ENCODE assay signal across 25 mouse cellular contexts in genomic region chr10:112607642-112608041, GRCm38 (mm10).
DNase-seq lines count a peak whose midpoint lies in the region; ATAC-seq lines count a peak whose summit lies in the region.
"Had no signal": no experiment of that assay in that cellular context is flagged by ENCODE, and none has a peak within 500 bp of the region (broad histone marks: within the 10 kb centered on the region; RNA-seq: fewer than 3 reads in every experiment).

No protein-coding gene starts in this region.

- no peaks in the 10 kb centered on the region for H3K4me1 ChIP-seq in forebrain, embryonic 14.5 days (ENCODE audit: control insufficient read depth, insufficient read depth, low read length)
- H3K4me1 ChIP-seq in forebrain, embryonic 10.5 days = no peaks in the 10 kb centered on the region
- no peaks in the 10 kb centered on the region for H3K4me1 ChIP-seq in midbrain, embryonic 14.5 days (ENCODE audit: control insufficient read depth, insufficient read depth, low read length)
- H3K4me1 ChIP-seq in midbrain, embryonic 15.5 days = no peaks in the 10 kb centered on the region
- no peaks in the 10 kb centered on the region for H3K4me1 ChIP-seq in neural tube, embryonic 14.5 days (ENCODE audit: control insufficient read depth, insufficient read depth, low read length)
- H3K4me1 ChIP-seq: embryonic facial prominence, embryonic 10.5 days; embryonic facial prominence, embryonic 12.5 days; forebrain, embryonic 12.5 days; forebrain, embryonic 15.5 days had no signal

- no peaks in the 10 kb centered on the region for H3K36me3 ChIP-seq in forebrain, embryonic 14.5 days (ENCODE audit: control insufficient read depth, insufficient read depth, low read length)
- no peaks in the 10 kb centered on the region for H3K36me3 ChIP-seq in forebrain, embryonic 10.5 days (replicated peaks)
- no peaks in the 10 kb centered on the region for H3K36me3 ChIP-seq in midbrain, embryonic 14.5 days (ENCODE audit: control insufficient read depth, insufficient read depth, low read length)
- no peaks in the 10 kb centered on the region for H3K36me3 ChIP-seq in midbrain, embryonic 15.5 days (replicated peaks)
- no peaks in the 10 kb centered on the region for H3K36me3 ChIP-seq in neural tube, embryonic 14.5 days (ENCODE audit: control insufficient read depth, insufficient read depth, low read length)
- H3K36me3 ChIP-seq: embryonic facial prominence, embryonic 10.5 days; embryonic facial prominence, embryonic 12.5 days; forebrain, embryonic 12.5 days; forebrain, embryonic 15.5 days; G1E had no signal

- no peaks in the 10 kb centered on the region for H3K9me3 ChIP-seq in forebrain, embryonic 14.5 days (replicated peaks; ENCODE audit: control insufficient read depth, low read length)
- no peaks in the 10 kb centered on the region for H3K9me3 ChIP-seq in forebrain, embryonic 10.5 days
- H3K9me3 ChIP-seq in midbrain, embryonic 14.5 days (ENCODE audit: control insufficient read depth, low read length) = no peaks in the 10 kb centered on the region
- no peaks in the 10 kb centered on the region for H3K9me3 ChIP-seq in midbrain, embryonic 15.5 days
- H3K9me3 ChIP-seq in neural tube, embryonic 14.5 days (ENCODE audit: control insufficient read depth, low read length) = no peaks in the 10 kb centered on the region
- H3K9me3 ChIP-seq: embryonic facial prominence, embryonic 10.5 days; embryonic facial prominence, embryonic 12.5 days; forebrain, embryonic 12.5 days; forebrain, embryonic 15.5 days had no signal

- DNase-seq in forebrain, embryonic 14.5 days (ENCODE audit: low spot score) = peak; percentile 13
- DNase-seq in forebrain, embryonic 10.5 days (ENCODE audit: extremely low spot score, low spot score) = no peak
- peak; percentile 6 for DNase-seq in midbrain, embryonic 14.5 days
- no peak for DNase-seq in neural tube, embryonic 10.5 days (ENCODE audit: extremely low spot score, low spot score)
- DNase-seq in layer of hippocampus, postnatal 10 days (ENCODE audit: low spot score in 2 of 2) = no peak
- DNase-seq: adrenal gland, adult 8-10 months; adrenal gland, postnatal 14 days; B cell, adult 2 months; cerebellum, adult 11-12 months; cerebellum, adult 2 months; cerebellum, adult 9-10 months; cerebellum, postnatal 10 days; cerebellum, postnatal 25 days; forebrain, postnatal 0 days had no signal

- H3K27me3 ChIP-seq in forebrain, embryonic 14.5 days (replicated peaks; ENCODE audit: control insufficient read depth, insufficient read depth, low read length) = no peaks in the 10 kb centered on the region
- H3K27me3 ChIP-seq in forebrain, embryonic 10.5 days (ENCODE audit: poor library complexity, severe bottlenecking) = no peaks in the 10 kb centered on the region
- no peaks in the 10 kb centered on the region for H3K27me3 ChIP-seq in midbrain, embryonic 14.5 days (ENCODE audit: control insufficient read depth, insufficient read depth, low read length)
- no peaks in the 10 kb centered on the region for H3K27me3 ChIP-seq in midbrain, embryonic 15.5 days (replicated peaks)
- no peaks in the 10 kb centered on the region for H3K27me3 ChIP-seq in neural tube, embryonic 14.5 days (ENCODE audit: control insufficient read depth, insufficient read depth, low read length)
- H3K27me3 ChIP-seq: CH12.LX; embryonic facial prominence, embryonic 12.5 days; forebrain, embryonic 12.5 days; forebrain, embryonic 15.5 days; Patski had no signal

- H3K27ac ChIP-seq in forebrain, embryonic 14.5 days (ENCODE audit: low read depth, low read length) = no peak overlapping the region
- H3K27ac ChIP-seq in forebrain, embryonic 10.5 days = no peak overlapping the region
- H3K27ac ChIP-seq in midbrain, embryonic 14.5 days (replicated peaks; ENCODE audit: low read depth, low read length) = no peak overlapping the region
- H3K27ac ChIP-seq in midbrain, embryonic 15.5 days = no peak overlapping the region
- H3K27ac ChIP-seq in neural tube, embryonic 14.5 days (ENCODE audit: low read depth, low read length) = no peak overlapping the region
- H3K27ac ChIP-seq: embryonic facial prominence, embryonic 10.5 days; embryonic facial prominence, embryonic 12.5 days; forebrain, embryonic 12.5 days; forebrain, embryonic 15.5 days had no signal

- no peak for ATAC-seq in forebrain, embryonic 14.5 days
- ATAC-seq in midbrain, embryonic 14.5 days (ENCODE audit: low FRiP score, low TSS enrichment) = no peak
- no peak for ATAC-seq in midbrain, embryonic 15.5 days (replicated peaks)
- peak; percentile 69; the same call in 1 of the 2 replicates for ATAC-seq in neural tube, embryonic 14.5 days (ENCODE audit: low read depth)
- ATAC-seq: activated CD4-positive, CD25-positive, alpha-beta regulatory T cell, adult 4 months; CD4-positive, CD25-positive, alpha-beta regulatory T cell, adult 4 months; forebrain, embryonic 15.5 days; forebrain, postnatal 0 days; Patski had no signal

- no peak overlapping the region for H3K9ac ChIP-seq in forebrain, embryonic 14.5 days (ENCODE audit: low read length)
- H3K9ac ChIP-seq in midbrain, embryonic 14.5 days (replicated peaks; ENCODE audit: low read length) = no peak overlapping the region
- H3K9ac ChIP-seq in midbrain, embryonic 15.5 days = no peak overlapping the region
- H3K9ac ChIP-seq in neural tube, embryonic 14.5 days (replicated peaks; ENCODE audit: low read depth, low read length) = no peak overlapping the region
- H3K9ac ChIP-seq: embryonic facial prominence, embryonic 12.5 days; forebrain, embryonic 12.5 days; forebrain, embryonic 15.5 days; forebrain, postnatal 0 days had no signal

- no peak overlapping the region for H3K4me2 ChIP-seq in forebrain, embryonic 14.5 days (ENCODE audit: low read length)
- H3K4me2 ChIP-seq in midbrain, embryonic 14.5 days (ENCODE audit: low read length) = no peak overlapping the region
- H3K4me2 ChIP-seq in midbrain, embryonic 15.5 days = no peak overlapping the region
- no peak overlapping the region for H3K4me2 ChIP-seq in neural tube, embryonic 14.5 days (ENCODE audit: low read depth, low read length)
- H3K4me2 ChIP-seq: embryonic facial prominence, embryonic 12.5 days; forebrain, embryonic 12.5 days; forebrain, embryonic 15.5 days had no signal

- WGBS in forebrain, embryonic 14.5 days = 40% methylated on average over 4 of the region's 4 CpGs
- WGBS in forebrain, embryonic 10.5 days = 76% methylated on average over 4 of the region's 4 CpGs
- 74% methylated on average over 4 of the region's 4 CpGs for WGBS in midbrain, embryonic 14.5 days
- 67% methylated on average over 4 of the region's 4 CpGs for WGBS in midbrain, embryonic 15.5 days
- WGBS in neural tube, embryonic 14.5 days = 53% methylated on average over 4 of the region's 4 CpGs

- H3K4me3 ChIP-seq in forebrain, embryonic 14.5 days (ENCODE audit: low read depth, low read length) = no peak overlapping the region
- H3K4me3 ChIP-seq in forebrain, embryonic 10.5 days = no peak overlapping the region
- H3K4me3 ChIP-seq in midbrain, embryonic 14.5 days (replicated peaks; ENCODE audit: low read depth, low read length) = no peak overlapping the region
- no peak overlapping the region for H3K4me3 ChIP-seq in midbrain, embryonic 15.5 days
- no peak overlapping the region for H3K4me3 ChIP-seq in neural tube, embryonic 14.5 days (ENCODE audit: low read depth, low read length)
- H3K4me3 ChIP-seq: embryonic facial prominence, embryonic 10.5 days; embryonic facial prominence, embryonic 12.5 days; forebrain, embryonic 12.5 days; forebrain, embryonic 15.5 days had no signal

Comparison
In these comparisons a context has a peak if more than half of its experiments do, and no peak if none do; other contexts are left out.
1. DNase-seq: peak in forebrain, embryonic 14.5 days (single experiment) and midbrain, embryonic 14.5 days (single experiment); none in forebrain, embryonic 10.5 days (single experiment), neural tube, embryonic 10.5 days (single experiment) and layer of hippocampus, postnatal 10 days (0 of 2).